Mouse (Mus musculus) embryo, embryonic 10 days (tissue): Measurements from ENCODE around the gene Prkar1a.

Experiments
- DNase-seq: peaks from one replicate; pipeline ENCODE4 v3.0.0-alpha.2; 2015; ENCODE audit warnings: low spot score

The Prkar1a gene

DNA sequence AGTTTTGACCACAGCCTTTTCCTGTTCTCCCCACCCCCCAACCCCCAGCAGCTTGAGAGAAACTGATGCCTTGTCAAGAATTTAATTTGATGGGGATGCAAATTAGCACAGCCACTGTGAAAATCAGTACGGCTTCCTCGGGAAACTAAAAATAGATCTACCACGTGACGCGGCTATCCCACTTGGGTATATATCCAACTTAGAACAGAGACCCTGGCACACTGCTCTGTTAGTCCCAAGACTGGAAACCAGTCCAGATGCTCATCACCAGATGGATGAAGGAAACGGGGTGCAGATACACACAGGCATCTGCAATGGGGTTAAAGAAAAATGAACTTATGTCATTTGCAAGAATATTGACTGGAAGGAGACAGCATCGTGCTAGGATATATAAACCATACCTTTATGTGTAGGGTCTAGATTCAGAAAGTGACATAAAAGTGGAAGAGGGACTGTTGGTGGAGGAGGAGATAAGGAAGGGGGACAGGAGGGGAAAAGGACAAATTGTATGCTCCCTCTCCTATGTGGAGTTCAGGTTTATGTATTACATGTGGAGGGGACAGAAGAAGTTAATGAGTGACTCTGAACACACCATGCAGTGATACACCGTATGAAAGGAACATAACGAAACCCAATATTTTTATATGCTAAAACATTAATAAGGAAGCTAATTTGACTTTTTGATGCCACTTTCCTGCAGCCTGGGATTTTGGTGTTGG, 56.3 kb downstream of the Prkar1a start:
- DNase-seq: no peak

DNA sequence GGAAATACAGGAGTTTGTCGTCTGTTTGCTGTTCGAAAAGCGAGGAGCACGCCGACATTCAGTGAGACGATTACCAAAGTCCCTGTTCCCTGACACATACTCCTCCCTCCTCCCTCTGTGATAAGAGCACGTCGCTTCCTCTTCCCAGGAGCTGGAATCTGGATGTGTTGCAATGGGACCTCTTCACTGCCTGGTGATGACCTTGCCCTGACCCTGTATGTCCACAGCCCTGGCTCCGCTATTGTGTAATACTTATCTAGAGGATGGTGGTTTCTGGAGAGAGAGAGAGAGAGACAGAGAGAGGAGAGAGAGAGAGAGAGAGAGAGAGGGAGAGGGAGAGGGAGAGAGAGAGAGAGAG, 56.8 kb downstream of the Prkar1a start:
- peak; percentile 17 for DNase-seq

- DNase-seq: no peak
Measured at GRCm38 (mm10) chr11:109706586-109706985, 57.4 kb downstream of the Prkar1a start.

DNA sequence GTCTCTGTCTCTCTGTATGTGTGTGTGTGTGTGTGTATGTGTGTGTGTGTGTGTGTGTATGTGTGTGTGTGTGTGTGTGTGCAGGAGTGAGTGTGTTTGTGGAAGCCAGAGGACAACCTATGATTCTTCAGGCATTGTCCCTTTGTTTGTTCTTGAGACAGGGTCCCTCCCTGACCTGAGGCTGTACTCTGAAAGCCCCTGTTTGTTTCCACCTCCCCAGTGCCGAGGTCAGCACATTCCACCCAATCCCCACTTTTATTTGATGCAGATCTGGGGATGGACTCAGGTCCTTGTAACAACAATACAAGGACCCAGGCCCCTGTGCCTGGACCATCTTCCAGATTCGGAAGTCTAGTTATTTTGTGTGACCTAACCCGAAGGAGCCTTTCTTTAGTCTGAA, 58.2 kb downstream of the Prkar1a start:
- DNase-seq: no peak

- DNase-seq: no peak
Measured at GRCm38 (mm10) chr11:109708786-109709185, 59.6 kb downstream of the Prkar1a start.

DNA sequence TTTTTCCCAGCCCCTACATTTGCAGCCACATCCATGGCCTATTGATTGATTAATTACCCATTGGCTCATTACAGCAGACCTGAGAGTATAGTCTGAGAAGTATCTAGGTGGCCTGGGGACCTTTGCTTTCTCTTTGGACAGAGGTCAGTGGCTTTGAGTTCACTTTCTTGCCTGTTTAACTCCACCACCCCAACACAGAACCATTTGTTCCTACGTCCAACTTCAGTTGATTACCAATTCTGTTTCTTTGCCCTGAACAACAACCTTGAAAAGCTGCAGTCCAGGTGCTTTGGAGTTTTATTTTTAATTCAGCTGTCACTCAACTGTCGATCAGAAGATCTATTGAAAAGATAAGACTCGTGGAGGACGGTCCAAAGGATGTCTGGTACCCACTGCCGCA, 60.3 kb downstream of the Prkar1a start:
- DNase-seq: no peak

DNA sequence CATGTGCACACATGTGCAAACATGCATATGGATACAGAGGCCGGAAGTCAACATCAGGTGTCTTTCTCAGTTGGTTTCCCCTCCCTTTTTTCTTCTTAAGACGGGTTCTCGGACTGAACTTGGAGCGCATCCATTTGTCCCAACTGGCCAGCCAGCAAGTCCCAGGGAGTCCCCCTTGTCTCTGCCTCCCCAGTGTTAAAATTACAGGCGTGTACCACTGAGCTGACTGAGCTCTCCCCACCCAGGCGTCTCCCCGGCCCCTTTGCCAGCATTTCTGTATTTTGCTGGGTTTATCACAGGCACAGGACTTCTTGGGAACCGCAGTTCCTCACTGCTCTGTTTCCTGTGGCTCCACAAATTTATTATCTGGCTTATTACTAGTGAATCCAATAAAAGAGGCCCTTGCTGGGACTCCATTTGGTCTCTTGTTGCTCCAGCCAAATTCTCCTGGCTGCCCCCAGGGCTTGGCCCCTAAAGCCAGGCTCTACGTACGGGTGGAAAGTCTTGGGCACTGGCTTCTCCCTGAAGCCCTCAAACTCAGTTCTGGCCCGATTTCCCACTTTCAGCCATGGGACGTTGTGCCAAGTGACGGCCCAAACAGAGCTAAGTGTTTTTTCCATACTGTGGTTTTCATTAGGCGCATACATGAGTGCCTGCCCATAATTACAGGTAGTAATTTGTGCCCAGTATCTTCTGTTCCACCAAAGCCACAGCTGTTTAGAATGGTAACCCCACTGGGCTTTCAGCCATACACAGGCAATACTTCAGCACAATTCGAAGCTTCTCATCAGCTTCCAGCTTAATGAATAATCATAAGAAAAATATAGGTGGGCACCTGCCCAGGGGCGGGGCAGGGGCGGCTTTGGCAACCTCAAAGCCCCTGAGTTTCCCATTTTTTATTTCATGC, 65.4 kb downstream of the Prkar1a start:
- no peak for DNase-seq

DNA sequence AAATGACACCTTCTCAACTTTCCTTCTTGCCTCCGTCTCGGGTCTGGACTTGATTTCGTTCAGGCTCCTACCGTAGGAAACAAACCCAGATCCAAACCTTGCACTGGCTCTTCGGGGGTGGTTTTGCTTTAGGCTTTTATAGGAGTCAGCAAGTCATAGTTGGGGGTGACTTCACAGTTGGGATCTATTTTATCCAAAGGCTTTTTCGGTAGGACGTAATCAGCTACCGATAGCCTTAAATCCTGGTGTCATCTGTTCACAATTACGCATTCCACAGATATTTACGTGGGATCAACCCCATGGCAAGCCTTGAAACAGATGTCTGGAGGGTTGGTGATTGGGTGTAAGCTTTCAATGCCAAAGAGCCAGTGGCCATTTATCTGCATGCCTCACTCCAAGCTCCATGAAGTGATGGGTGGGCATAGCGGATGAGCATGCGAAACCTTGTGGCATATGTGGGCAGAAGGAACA, 66.1 kb downstream of the Prkar1a start:
- peak; percentile 54 for DNase-seq

DNA sequence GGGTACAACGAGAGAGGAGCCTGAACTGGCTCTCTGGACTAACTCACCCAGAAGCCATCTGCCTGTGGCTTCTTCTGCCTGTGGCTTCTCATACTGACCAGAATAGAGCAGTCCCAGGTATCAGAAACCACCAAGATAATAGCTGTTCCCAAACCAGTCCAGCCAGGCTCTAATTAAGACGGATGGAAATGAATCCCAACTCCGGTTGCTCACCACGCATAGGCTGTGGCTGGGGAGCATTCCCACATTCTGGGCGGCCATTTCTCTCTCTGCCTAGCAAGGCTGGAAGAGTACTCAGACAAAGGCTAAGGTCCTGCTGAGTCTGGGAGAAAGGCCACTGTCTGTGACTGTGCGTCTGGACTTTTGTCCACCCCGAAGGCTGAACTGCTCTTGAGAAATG, 67.8 kb downstream of the Prkar1a start:
- no peak for DNase-seq

GRCm38 (mm10) chr11:109717448-109717847, 68.2 kb downstream of the Prkar1a start:
- DNase-seq: no peak

GRCm38 (mm10) chr11:109717966-109718895, 69.0 kb downstream of the Prkar1a start:
- no peak for DNase-seq
